Mouse (Mus musculus): ENCODE data around the gene Nod1.

- TF ChIP-seq EP300 (IDR thresholded peaks at IDR 0.05; ENCODE audit: low read depth) (no peak), CTCF (IDR thresholded peaks at IDR 0.05; ENCODE audit: low read depth) (no peak)
Observed at GRCm38 (mm10) chr6:54963599-54963998, 8.8 kb downstream of the Nod1 start.

Measured in liver, embryonic 14.5 days (tissue).